Mouse (Mus musculus) midbrain, embryonic 13.5 days (tissue): Measurements from ENCODE around the gene Prorsd1. TPM values are rescaled to one million over a fixed set of nuclear protein-coding genes. Genes with fewer than 3 reads are reported as not detected.

Experiments used
- polyA plus RNA-seq: library from polyadenylated mRNA; unstranded; fragments of >200 nt; fragmentation: Nextera tagmentation; extraction: Ambion mirVana; gene quantifications from 2 replicates; pipeline ENCODE4 v1.2.1, GENCODE M21; 2015

Prorsd1 gene
- polyA plus RNA-seq, 1 experiment from 2014 or later = 13.4 TPM

Other genes starting within 250 kb of the Prorsd1 start
- 77.6 and 87.4 TPM in 2 replicates for gene Ccdc88a, start 141.4 kb downstream of the Prorsd1 start, polyA plus RNA-seq
- gene Mtif2, start 11.4 kb upstream of the Prorsd1 start, polyA plus RNA-seq = 58.9 and 62.4 TPM in 2 replicates
- 0.19 and 0.23 TPM in 2 replicates for gene Clhc1, start 32.9 kb upstream of the Prorsd1 start, polyA plus RNA-seq
- 678 and 696 TPM in 2 replicates for gene Rps27a, start 33.1 kb upstream of the Prorsd1 start, polyA plus RNA-seq
- 111 and 113 TPM in 2 replicates for gene Rtn4, start 177.9 kb upstream of the Prorsd1 start, polyA plus RNA-seq